Mouse (Mus musculus): ENCODE results near the gene Coro1c.
A peak's percentile ranks its signal among the peaks of the same experiment; 100 is the strongest.

The Coro1c gene

GRCm38 (mm10) chr5:113921310-113922166 is 13.0 kb upstream of the Coro1c start:
- DNase-seq: peak; percentile 85

- no peak for DNase-seq
Observed at GRCm38 (mm10) chr5:113919060-113919459, 10.5 kb upstream of the Coro1c start.

- no peak for DNase-seq
Observed at GRCm38 (mm10) chr5:113918654-113919053, 10.1 kb upstream of the Coro1c start.

- DNase-seq: no peak
Observed at GRCm38 (mm10) chr5:113910705-113911104, 2.1 kb upstream of the Coro1c start.

GRCm38 (mm10) chr5:113910065-113910701 is 1.6 kb upstream of the Coro1c start:
- DNase-seq: no peak

- DNase-seq: peak; percentile 74
Observed at GRCm38 (mm10) chr5:113907786-113908567, 581 bp downstream of the Coro1c start.

- no peak for DNase-seq
Observed at GRCm38 (mm10) chr5:113906958-113907735, 1.4 kb downstream of the Coro1c start.

GRCm38 (mm10) chr5:113904987-113905386 is 3.6 kb downstream of the Coro1c start:
- DNase-seq: no peak

GRCm38 (mm10) chr5:113902983-113903382 is 5.6 kb downstream of the Coro1c start:
- DNase-seq: no peak

GRCm38 (mm10) chr5:113902017-113902416 is 6.5 kb downstream of the Coro1c start:
- no peak for DNase-seq

GRCm38 (mm10) chr5:113901074-113901571 is 7.4 kb downstream of the Coro1c start:
- DNase-seq: no peak

- no peak for DNase-seq
Observed at GRCm38 (mm10) chr5:113899543-113899942, 9.0 kb downstream of the Coro1c start.

GRCm38 (mm10) chr5:113892005-113892404 is 16.6 kb downstream of the Coro1c start:
- DNase-seq: no peak

- DNase-seq: no peak
Observed at GRCm38 (mm10) chr5:113890874-113891273, 17.7 kb downstream of the Coro1c start.

GRCm38 (mm10) chr5:113889912-113890311 is 18.6 kb downstream of the Coro1c start:
- no peak for DNase-seq

- DNase-seq: no peak
Observed at GRCm38 (mm10) chr5:113889181-113889906, 19.2 kb downstream of the Coro1c start.

- DNase-seq: no peak
Observed at GRCm38 (mm10) chr5:113888186-113888795, 20.3 kb downstream of the Coro1c start.

- DNase-seq: no peak
Observed at GRCm38 (mm10) chr5:113887132-113887531, 21.4 kb downstream of the Coro1c start.

- DNase-seq: no peak
Observed at GRCm38 (mm10) chr5:113885623-113886022, 22.9 kb downstream of the Coro1c start.

- DNase-seq: no peak
Observed at GRCm38 (mm10) chr5:113884750-113885149, 23.8 kb downstream of the Coro1c start.

GRCm38 (mm10) chr5:113883384-113883771 is 25.2 kb downstream of the Coro1c start:
- DNase-seq: no peak
